18 mouse cellular contexts compared by ENCODE assay signal in genomic region chr14:25651905-25652304, GRCm38 (mm10).
"Had no signal": no experiment of that assay in that cellular context is flagged by ENCODE, and none has a peak within 500 bp of the region (broad histone marks: within the 10 kb centered on the region; RNA-seq: fewer than 3 reads in every experiment).

No protein-coding gene starts in this region.

- DNase-seq: liver, postnatal 0 days; lung, adult 2 months; lung, postnatal 14 days; lung, postnatal 36 days; midbrain, embryonic 14.5 days; right cerebral cortex, postnatal 14 days; thymus, adult 2 months; thymus, postnatal 25 days; thymus, postnatal 4 days had no signal

- H3K9ac ChIP-seq: liver, postnatal 0 days; lung, embryonic 15.5 days; midbrain, embryonic 12.5 days; neural tube, embryonic 12.5 days; stomach, embryonic 15.5 days had no signal

- H3K27me3 ChIP-seq: lung, embryonic 15.5 days; midbrain, embryonic 12.5 days; neural tube, embryonic 12.5 days; stomach, embryonic 15.5 days had no signal

- H3K9me3 ChIP-seq: lung, embryonic 15.5 days; midbrain, embryonic 10.5 days; midbrain, embryonic 12.5 days; neural tube, embryonic 12.5 days; stomach, embryonic 15.5 days had no signal

- H3K4me1 ChIP-seq: lung, embryonic 15.5 days; midbrain, embryonic 10.5 days; midbrain, embryonic 12.5 days; neural tube, embryonic 12.5 days; stomach, embryonic 15.5 days had no signal

- H3K27ac ChIP-seq: lung, embryonic 15.5 days; macrophage; midbrain, embryonic 10.5 days; midbrain, embryonic 12.5 days; neural tube, embryonic 12.5 days; stomach, embryonic 15.5 days; stomach, postnatal 0 days had no signal

- H3K4me3 ChIP-seq: lung, embryonic 15.5 days; midbrain, embryonic 10.5 days; midbrain, embryonic 12.5 days; neural tube, embryonic 12.5 days; stomach, embryonic 15.5 days had no signal

- ATAC-seq: liver, postnatal 0 days; lung, postnatal 0 days; midbrain, embryonic 16.5 days had no signal

- H3K4me2 ChIP-seq: lung, embryonic 15.5 days; midbrain, embryonic 12.5 days; neural tube, embryonic 12.5 days; stomach, embryonic 15.5 days had no signal
